Mouse (Mus musculus) forebrain, embryonic 14.5 days (tissue): Measurements from ENCODE around the gene Rhbdd3. TPM values are rescaled to one million over a fixed set of nuclear protein-coding genes. Genes with fewer than 3 reads are reported as not detected.

Experiments
- ATAC-seq: fragments of 200-750 bp; cut with Nextera tagmentation; 2 replicates; pipeline ENCODE4 v1.8.0; 2017; ENCODE audit warnings: mild to moderate bottlenecking, moderate library complexity
- DNase-seq: peaks from one replicate; pipeline ENCODE4 v3.0.0-alpha.2; 2015; ENCODE audit warnings: low spot score
- H3K27ac ChIP-seq: fragments of 300-500 bp; sonication (generic); 2 replicates; pipeline ENCODE4 v1.5.1; 2014; ENCODE audit warnings: low read depth, mild to moderate bottlenecking, control low read depth, low read length, moderate library complexity
- H3K27me3 ChIP-seq: fragments of 300-500 bp; sonication (generic); replicated peaks from 2 replicates; pipeline ENCODE4 v1.6.1; 2014; ENCODE audit warnings: low read length, control low read depth, mixed read lengths; ENCODE audit not compliant: control insufficient read depth, insufficient read depth
- H3K36me3 ChIP-seq: fragments of 300-500 bp; sonication (generic); 2 replicates; pipeline ENCODE4 v1.6.1; 2014; ENCODE audit warnings: low read length, control low read depth; ENCODE audit not compliant: control insufficient read depth, insufficient read depth
- H3K4me1 ChIP-seq: fragments of 300-500 bp; sonication (generic); 2 replicates; pipeline ENCODE4 v1.6.1; 2014; ENCODE audit warnings: antibody characterized with exemption, low read length, control low read depth; ENCODE audit not compliant: control insufficient read depth, insufficient read depth
- H3K4me2 ChIP-seq: fragments of 300-500 bp; sonication (generic); 2 replicates; pipeline ENCODE4 v1.6.1; 2014; ENCODE audit warnings: mild to moderate bottlenecking, control low read depth, low read length
- H3K4me3 ChIP-seq: fragments of 300-500 bp; sonication (generic); 2 replicates; pipeline ENCODE4 v1.5.1; 2014; ENCODE audit warnings: low read depth, low read length, control low read depth
- H3K9ac ChIP-seq: fragments of 300-500 bp; sonication (generic); 2 replicates; pipeline ENCODE4 v1.6.1; 2014; ENCODE audit warnings: mild to moderate bottlenecking, low read length, control low read depth, moderate library complexity
- H3K9me3 ChIP-seq: fragments of 300-500 bp; sonication (generic); replicated peaks from 2 replicates; pipeline ENCODE4 v1.6.1; 2016; ENCODE audit warnings: low read length, control low read depth, mixed read lengths; ENCODE audit not compliant: control insufficient read depth
- WGBS: fragments of 180-500 bp; shearing (Covaris S2); extraction: QIAGEN DNeasy Blood & Tissue Kit; methylation state at CpG from one replicate; pipeline ENCODE4 v1.1.7; 2014; 5-methylcytosine and 5-hydroxymethylcytosine counted together
- polyA plus RNA-seq: library from polyadenylated mRNA; unstranded; fragments of >200 nt; fragmentation: Nextera tagmentation; extraction: Ambion mirVana; gene quantifications from 2 replicates; pipeline ENCODE4 v1.2.1, GENCODE M21; 2014

The Rhbdd3 gene
- polyA plus RNA-seq, 1 experiment from 2014 or later, result 28.9 TPM

GRCm38 (mm10) chr11:5149955-5150354 is 51.2 kb downstream of the Rhbdd3 start:
- H3K4me3 ChIP-seq, result no peak overlapping the region
- no peaks in the 10 kb centered on the region for H3K36me3 ChIP-seq
- peak overlapping the region; percentile 26 for H3K4me2 ChIP-seq
- no peak overlapping the region for H3K27ac ChIP-seq
- H3K27me3 ChIP-seq, result no peaks in the 10 kb centered on the region
- DNase-seq (no peak), ATAC-seq (peak; percentile 47)
- no peak overlapping the region for H3K9ac ChIP-seq
- H3K9me3 ChIP-seq, result no peaks in the 10 kb centered on the region
- peaks cover 12% of the 10 kb centered on the region for H3K4me1 ChIP-seq
- 43% methylated on average over 9 of the region's 9 CpGs for WGBS

- H3K4me3 ChIP-seq, result no peak overlapping the region
- H3K36me3 ChIP-seq, result no peaks in the 10 kb centered on the region
- no peak for ATAC-seq
- H3K27me3 ChIP-seq, result no peaks in the 10 kb centered on the region
- DNase-seq, result no peak
- H3K27ac ChIP-seq, result no peak overlapping the region
- H3K9me3 ChIP-seq, result no peaks in the 10 kb centered on the region
- peaks cover 12% of the 10 kb centered on the region for H3K4me1 ChIP-seq
- peak overlapping the region; percentile 78; the same call in 1 of the 2 replicates for H3K4me2 ChIP-seq
- no peak overlapping the region for H3K9ac ChIP-seq
- WGBS, result 48% methylated on average over 9 of the region's 9 CpGs
Measured at GRCm38 (mm10) chr11:5150416-5151246, 51.9 kb downstream of the Rhbdd3 start.

GRCm38 (mm10) chr11:5151247-5151630 is 52.5 kb downstream of the Rhbdd3 start:
- H3K36me3 ChIP-seq, result no peaks in the 10 kb centered on the region
- peak overlapping the region; percentile 64 for H3K9ac ChIP-seq
- peak overlapping the region; percentile 78 for H3K4me2 ChIP-seq
- no peaks in the 10 kb centered on the region for H3K27me3 ChIP-seq
- DNase-seq, result no peak
- no peak overlapping the region for H3K27ac ChIP-seq
- H3K4me3 ChIP-seq, result peak overlapping the region; percentile 48
- no peaks in the 10 kb centered on the region for H3K9me3 ChIP-seq
- WGBS, result 17% methylated on average over 4 of the region's 4 CpGs
- peaks cover 12% of the 10 kb centered on the region for H3K4me1 ChIP-seq
- ATAC-seq, result no peak

DNA sequence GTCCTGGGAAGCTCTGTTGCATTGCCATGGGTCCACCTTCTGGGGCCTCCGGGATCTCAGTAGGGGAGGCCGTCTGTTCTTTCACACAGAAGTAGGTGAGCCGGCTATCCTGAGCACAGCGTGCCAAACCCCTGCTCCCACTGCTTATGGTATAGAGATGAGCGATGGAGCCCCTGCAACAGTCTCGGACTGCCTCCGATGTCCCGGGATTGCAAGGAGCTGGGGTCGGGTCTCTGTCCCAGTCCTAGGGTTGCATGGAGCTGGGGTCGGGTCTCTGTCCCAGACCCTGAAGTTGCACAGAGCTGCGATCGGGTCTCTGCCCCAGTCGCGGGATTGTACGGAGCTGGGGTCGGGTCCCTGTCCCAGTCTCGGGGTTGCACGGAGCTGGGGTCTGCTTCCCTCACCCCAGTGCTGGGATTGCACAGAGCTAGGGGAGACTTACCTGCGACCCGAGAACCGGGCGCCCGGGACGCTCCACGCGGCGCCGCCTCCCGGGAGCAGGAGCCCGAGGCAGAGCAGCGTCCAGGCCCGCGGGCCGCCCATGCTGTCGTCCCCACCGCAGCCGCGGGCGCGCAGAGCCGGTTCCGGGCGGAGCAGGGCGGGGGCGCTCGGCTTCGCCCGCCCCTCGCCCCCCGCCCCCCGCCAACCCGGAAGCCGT is 53.1 kb downstream of the Rhbdd3 start, which contains the start of gene Emid1:
Gene Emid1, minus strand, starts transcription at position 578 of the 658 bp plus-strand sequence.
- Histone ChIP-seq H3K9ac (peak within 1 kb of the TSS; percentile 64), H3K4me3 (peak within 1 kb of the TSS; percentile 48), H3K27me3 (no peaks in the 10 kb centered on the region), H3K4me2 (peak within 1 kb of the TSS; percentile 78), H3K9me3 (no peaks in the 10 kb centered on the region), H3K27ac (no peak within 1 kb of the TSS), H3K4me1 (peaks cover 12% of the 10 kb centered on the region), H3K36me3 (no peaks in the 10 kb centered on the region)
- ATAC-seq (peak; percentile 30), DNase-seq (no peak)
- 0% methylated on average over 49 of the region's 53 CpGs for WGBS

- Histone ChIP-seq H3K27ac (no peak overlapping the region), H3K9ac (no peak overlapping the region; the same call in 1 of the 2 replicates), H3K36me3 (no peaks in the 10 kb centered on the region), H3K27me3 (no peaks in the 10 kb centered on the region), H3K4me3 (no peak overlapping the region), H3K9me3 (no peaks in the 10 kb centered on the region), H3K4me2 (no peak overlapping the region), H3K4me1 (0 out of 2 replicates have a peak, but pooled peaks cover 2% of the 10 kb centered on the region)
- WGBS, result 54% methylated on average over 10 of the region's 10 CpGs
- DNase-seq, result no peak
- no peak for ATAC-seq
Measured at GRCm38 (mm10) chr11:5154961-5155805, 56.5 kb downstream of the Rhbdd3 start.

Other genes starting within 250 kb of the Rhbdd3 start
- 44.9 and 56.2 TPM in 2 replicates for gene Nf2, start 249.4 kb upstream of the Rhbdd3 start, polyA plus RNA-seq
- gene Nipsnap1, start 225.0 kb upstream of the Rhbdd3 start, polyA plus RNA-seq, result 119 and 122 TPM in 2 replicates
- gene Thoc5, start 203.6 kb upstream of the Rhbdd3 start, polyA plus RNA-seq, result 72.8 and 77.5 TPM in 2 replicates
- gene Nefh, start 150.9 kb upstream of the Rhbdd3 start, polyA plus RNA-seq, result 0.75 and 1.0 TPM in 2 replicates
- gene Ap1b1, start 112.1 kb upstream of the Rhbdd3 start, polyA plus RNA-seq, result 58.4 and 75.5 TPM in 2 replicates
- 0.25 and 0.53 TPM in 2 replicates for gene Rasl10a, start 40.8 kb upstream of the Rhbdd3 start, polyA plus RNA-seq
- gene Gas2l1, start 33.6 kb upstream of the Rhbdd3 start, polyA plus RNA-seq, result 14.4 and 20.4 TPM in 2 replicates
- gene Ewsr1, start 340 bp downstream of the Rhbdd3 start, polyA plus RNA-seq, result 433 and 469 TPM in 2 replicates
- 13.0 and 15.1 TPM in 2 replicates for gene Emid1, start 53.3 kb downstream of the Rhbdd3 start, polyA plus RNA-seq
- gene Kremen1, start 162.6 kb downstream of the Rhbdd3 start, polyA plus RNA-seq, result 2.6 and 3.3 TPM in 2 replicates